Mouse (Mus musculus): ENCODE results near the gene Phf5a.

GRCm38 (mm10) chr15:81838554-81839235, 33.0 kb downstream of the Phf5a start:
- TF ChIP-seq CTCF (IDR thresholded peaks at IDR 0.05; ENCODE audit: control insufficient read depth, insufficient read depth, low read length): no peak
- TF ChIP-seq POLR2A (IDR thresholded peaks at IDR 0.05; ENCODE audit: borderline replicate concordance, control insufficient read depth, low read depth, low read length): no peak

Data from bone marrow, adult 2 months (tissue).